Mouse (Mus musculus): ENCODE data around the gene Rabif.
"Not testable (repeated sequence)": the region's sequence is repeated elsewhere in the genome, so short reads cannot be mapped to it uniquely, and the experiment has no call there.

Gene Rabif

GRCm38 (mm10) chr1:134512584-134512983 lies 18.1 kb downstream of the Rabif start:
- no peak for DNase-seq (ENCODE audit: low read depth, low spot score)

GRCm38 (mm10) chr1:134513312-134513860 lies 18.9 kb downstream of the Rabif start:
- no peak for DNase-seq (ENCODE audit: low read depth, low spot score)

GRCm38 (mm10) chr1:134513876-134514590 lies 19.6 kb downstream of the Rabif start:
- no peak for DNase-seq (ENCODE audit: low read depth, low spot score)

- no peak for DNase-seq (ENCODE audit: low read depth, low spot score)
Observed at GRCm38 (mm10) chr1:134515891-134516290, 21.4 kb downstream of the Rabif start.

GRCm38 (mm10) chr1:134516491-134517198 lies 22.2 kb downstream of the Rabif start:
- DNase-seq (ENCODE audit: low read depth, low spot score), result no peak

- DNase-seq (ENCODE audit: low read depth, low spot score), result not testable (repeated sequence)
Observed at GRCm38 (mm10) chr1:134517841-134518240, 23.4 kb downstream of the Rabif start.

- peak; percentile 55 for DNase-seq (ENCODE audit: low read depth, low spot score)
Observed at GRCm38 (mm10) chr1:134518677-134519076, 24.2 kb downstream of the Rabif start.

GRCm38 (mm10) chr1:134519201-134519600 lies 24.8 kb downstream of the Rabif start:
- DNase-seq (ENCODE audit: low read depth, low spot score), result not testable (repeated sequence)

GRCm38 (mm10) chr1:134520001-134520721 lies 25.7 kb downstream of the Rabif start:
- no peak for DNase-seq (ENCODE audit: low read depth, low spot score)

GRCm38 (mm10) chr1:134521163-134521562 lies 26.7 kb downstream of the Rabif start:
- DNase-seq (ENCODE audit: low read depth, low spot score), result no peak

- DNase-seq (ENCODE audit: low read depth, low spot score), result no peak
Observed at GRCm38 (mm10) chr1:134522325-134522724, 27.9 kb downstream of the Rabif start.

GRCm38 (mm10) chr1:134524424-134524823 lies 30.0 kb downstream of the Rabif start:
- DNase-seq (ENCODE audit: low read depth, low spot score), result no peak

- no peak for DNase-seq (ENCODE audit: low read depth, low spot score)
Observed at GRCm38 (mm10) chr1:134525015-134525414, 30.6 kb downstream of the Rabif start.

GRCm38 (mm10) chr1:134526752-134527151 lies 32.3 kb downstream of the Rabif start:
- DNase-seq (ENCODE audit: low read depth, low spot score), result no peak

- no peak for DNase-seq (ENCODE audit: low read depth, low spot score)
Observed at GRCm38 (mm10) chr1:134530618-134531017, 36.2 kb downstream of the Rabif start.

GRCm38 (mm10) chr1:134533710-134534109 lies 39.3 kb downstream of the Rabif start:
- DNase-seq (ENCODE audit: low read depth, low spot score), result not testable (repeated sequence)

- DNase-seq (ENCODE audit: low read depth, low spot score), result no peak
Observed at GRCm38 (mm10) chr1:134535054-134535453, 40.6 kb downstream of the Rabif start.

- DNase-seq (ENCODE audit: low read depth, low spot score), result no peak
Observed at GRCm38 (mm10) chr1:134535513-134535912, 41.1 kb downstream of the Rabif start.

- DNase-seq (ENCODE audit: low read depth, low spot score), result no peak
Observed at GRCm38 (mm10) chr1:134540610-134541009, 46.2 kb downstream of the Rabif start.

- no peak for DNase-seq (ENCODE audit: low read depth, low spot score)
Observed at GRCm38 (mm10) chr1:134548231-134548630, 53.8 kb downstream of the Rabif start.

- no peak for DNase-seq (ENCODE audit: low read depth, low spot score)
Observed at GRCm38 (mm10) chr1:134549632-134550132, 55.2 kb downstream of the Rabif start, which contains the start of gene Mgat4e. Gene Mgat4e (minus strand): TSS chr1:134549682.

- no peak for DNase-seq (ENCODE audit: low read depth, low spot score)
Observed at GRCm38 (mm10) chr1:134551869-134552268, 57.4 kb downstream of the Rabif start.

Measured in telencephalon, adult 2 months (tissue).